Mouse (Mus musculus): Measurements from ENCODE around the gene Dnmt3l. TPM values are rescaled to one million over a fixed set of nuclear protein-coding genes. Genes with fewer than 3 reads are reported as not detected.
"Not testable (repeated sequence)": the region's sequence is repeated elsewhere in the genome, so short reads cannot be mapped to it uniquely, and the experiment has no call there.

The Dnmt3l gene
- polyA plus RNA-seq, 1 experiment from 2014 or later = 1.4 TPM

GRCm38 (mm10) chr10:78012661-78013495, 28.9 kb upstream of the Dnmt3l start:
- Histone ChIP-seq H3K9me3 (ENCODE audit: low read depth, low read length) (no peaks in the 10 kb centered on the region), H3K27ac (ENCODE audit: low read depth) (no peak overlapping the region), H3K4me1 (ENCODE audit: insufficient read depth) (peaks cover 7% of the 10 kb centered on the region), H3K4me3 (ENCODE audit: low read depth, low read length) (no peak overlapping the region), H3K9ac (no peak overlapping the region), H3K4me2 (no peak overlapping the region), H3K36me3 (ENCODE audit: insufficient read depth) (0 out of 2 replicates have a peak, but pooled peaks cover 1% of the 10 kb centered on the region), H3K27me3 (ENCODE audit: insufficient read depth, low read length) (no peaks in the 10 kb centered on the region)
- DNase-seq = no peak
- no peak for ATAC-seq (ENCODE audit: insufficient read depth)
- TF ChIP-seq CTCF (IDR thresholded peaks at IDR 0.05; ENCODE audit: low read depth) = no peak
- WGBS = 88% methylated on average over 18 of the region's 18 CpGs

DNA sequence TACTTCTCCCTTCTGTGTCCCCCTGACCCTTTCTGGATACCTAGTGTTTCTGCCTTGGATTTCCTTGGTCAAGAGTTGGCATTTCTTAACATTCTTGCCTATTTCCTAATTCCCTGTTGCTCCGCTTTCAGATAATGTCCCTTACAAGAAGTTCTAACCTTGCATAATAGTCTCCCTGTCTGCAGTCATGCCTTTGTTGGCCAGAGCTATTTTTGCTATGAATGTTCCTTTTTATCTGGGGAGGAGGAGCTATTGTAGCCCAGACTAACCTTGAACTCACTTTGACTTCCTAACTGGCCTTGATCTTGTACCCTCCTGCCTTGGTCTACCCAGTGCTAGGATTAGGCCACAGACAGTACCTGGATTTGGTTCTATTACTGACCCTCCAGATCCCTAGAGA, 26.3 kb upstream of the Dnmt3l start:
- no peaks in the 10 kb centered on the region for H3K27me3 ChIP-seq (ENCODE audit: insufficient read depth, low read length)
- H3K4me1 ChIP-seq (ENCODE audit: insufficient read depth) = no peaks in the 10 kb centered on the region
- ATAC-seq (ENCODE audit: insufficient read depth) (no peak), DNase-seq (no peak)
- H3K4me2 ChIP-seq = no peak overlapping the region
- TF ChIP-seq CTCF (IDR thresholded peaks at IDR 0.05; ENCODE audit: low read depth) = no peak
- no peak overlapping the region for H3K9ac ChIP-seq
- H3K36me3 ChIP-seq (ENCODE audit: insufficient read depth) = no peaks in the 10 kb centered on the region
- no peaks in the 10 kb centered on the region for H3K9me3 ChIP-seq (ENCODE audit: low read depth, low read length)
- 94% methylated on average over 1 of the region's 1 CpGs for WGBS
- no peak overlapping the region for H3K4me3 ChIP-seq (ENCODE audit: low read depth, low read length)
- H3K27ac ChIP-seq (ENCODE audit: low read depth) = no peak overlapping the region

GRCm38 (mm10) chr10:78016366-78016765, 25.4 kb upstream of the Dnmt3l start:
- ATAC-seq (ENCODE audit: insufficient read depth) = no peak

GRCm38 (mm10) chr10:78018797-78019203, 22.9 kb upstream of the Dnmt3l start:
- no peak overlapping the region for H3K27ac ChIP-seq (ENCODE audit: low read depth)
- no peak overlapping the region for H3K9ac ChIP-seq
- H3K4me3 ChIP-seq (ENCODE audit: low read depth, low read length) = no peak overlapping the region; the same call in 1 of the 2 replicates
- H3K36me3 ChIP-seq (ENCODE audit: insufficient read depth) = no peaks in the 10 kb centered on the region
- DNase-seq (peak; percentile 95), ATAC-seq (ENCODE audit: insufficient read depth) (peak; percentile 82)
- peak overlapping the region; percentile 48 for H3K4me2 ChIP-seq
- WGBS = 20% methylated on average over 19 of the region's 19 CpGs
- TF ChIP-seq CTCF (IDR thresholded peaks at IDR 0.05; ENCODE audit: low read depth) = peak; percentile 96
- H3K27me3 ChIP-seq (ENCODE audit: insufficient read depth, low read length) = no peaks in the 10 kb centered on the region
- H3K4me1 ChIP-seq (ENCODE audit: insufficient read depth) = no peaks in the 10 kb centered on the region
- H3K9me3 ChIP-seq (ENCODE audit: low read depth, low read length) = no peaks in the 10 kb centered on the region

More at GRCm38 (mm10) chr10:78016366-78016765, 25.4 kb upstream of the Dnmt3l start:
- Histone ChIP-seq H3K4me3 (ENCODE audit: low read depth, low read length) (no peak overlapping the region), H3K9me3 (ENCODE audit: low read depth, low read length) (no peaks in the 10 kb centered on the region), H3K9ac (no peak overlapping the region), H3K27me3 (ENCODE audit: insufficient read depth, low read length) (no peaks in the 10 kb centered on the region), H3K4me2 (no peak overlapping the region), H3K36me3 (ENCODE audit: insufficient read depth) (no peaks in the 10 kb centered on the region), H3K27ac (ENCODE audit: low read depth) (no peak overlapping the region), H3K4me1 (ENCODE audit: insufficient read depth) (no peaks in the 10 kb centered on the region)
- 59% methylated on average over 5 of the region's 5 CpGs for WGBS
- TF ChIP-seq CTCF (IDR thresholded peaks at IDR 0.05; ENCODE audit: low read depth) = no peak
- DNase-seq = no peak

DNA sequence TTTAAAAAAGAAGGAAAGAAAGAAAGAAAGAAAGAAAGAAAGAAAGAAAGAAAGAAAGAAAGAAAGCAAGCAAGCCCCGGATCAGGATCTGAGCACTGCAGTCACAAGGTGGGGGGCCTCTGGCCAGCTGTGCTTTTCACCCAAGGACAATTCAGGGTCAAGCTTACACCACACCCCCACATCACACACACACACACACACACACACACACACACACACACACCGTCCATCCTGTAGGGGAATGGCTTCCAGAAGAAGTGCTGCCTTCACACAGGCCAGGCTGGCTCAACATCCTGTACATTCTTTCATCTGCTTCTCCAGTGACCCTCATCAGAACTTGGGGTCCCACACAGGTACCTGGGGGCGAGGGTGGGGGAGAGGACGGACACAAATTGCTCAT, 22.5 kb upstream of the Dnmt3l start:
- no peak overlapping the region for H3K4me3 ChIP-seq (ENCODE audit: low read depth, low read length)
- H3K27ac ChIP-seq (ENCODE audit: low read depth) = no peak overlapping the region
- no peaks in the 10 kb centered on the region for H3K36me3 ChIP-seq (ENCODE audit: insufficient read depth)
- no peak for TF ChIP-seq CTCF (IDR thresholded peaks at IDR 0.05; ENCODE audit: low read depth)
- DNase-seq = no peak
- H3K9me3 ChIP-seq (ENCODE audit: low read depth, low read length) = no peaks in the 10 kb centered on the region
- 0 out of 2 replicates have a peak, but pooled peaks have one; percentile 28 for ATAC-seq (ENCODE audit: insufficient read depth)
- H3K9ac ChIP-seq = no peak overlapping the region
- 77% methylated on average over 4 of the region's 4 CpGs for WGBS
- no peaks in the 10 kb centered on the region for H3K4me1 ChIP-seq (ENCODE audit: insufficient read depth)
- no peaks in the 10 kb centered on the region for H3K27me3 ChIP-seq (ENCODE audit: insufficient read depth, low read length)
- no peak overlapping the region for H3K4me2 ChIP-seq

GRCm38 (mm10) chr10:78019984-78020383, 21.8 kb upstream of the Dnmt3l start:
- DNase-seq; H3K9me3 ChIP-seq (ENCODE audit: low read depth, low read length); H3K27me3 ChIP-seq (ENCODE audit: insufficient read depth, low read length); H3K27ac ChIP-seq (ENCODE audit: low read depth); H3K4me1 ChIP-seq (ENCODE audit: insufficient read depth); ATAC-seq (ENCODE audit: insufficient read depth); H3K36me3 ChIP-seq (ENCODE audit: insufficient read depth); H3K4me2 ChIP-seq; H3K9ac ChIP-seq; H3K4me3 ChIP-seq (ENCODE audit: low read depth, low read length): not testable (repeated sequence)
- 93% methylated on average over 6 of the region's 11 CpGs for whole genome bisulfite sequencing

GRCm38 (mm10) chr10:78025453-78025852, 16.3 kb upstream of the Dnmt3l start:
- H3K27ac ChIP-seq (ENCODE audit: low read depth); H3K27me3 ChIP-seq (ENCODE audit: insufficient read depth, low read length); H3K4me3 ChIP-seq (ENCODE audit: low read depth, low read length); H3K4me1 ChIP-seq (ENCODE audit: insufficient read depth); ATAC-seq (ENCODE audit: insufficient read depth); H3K9ac ChIP-seq; H3K4me2 ChIP-seq; H3K9me3 ChIP-seq (ENCODE audit: low read depth, low read length); H3K36me3 ChIP-seq (ENCODE audit: insufficient read depth): not testable (repeated sequence)
- TF ChIP-seq CTCF (IDR thresholded peaks at IDR 0.05; ENCODE audit: low read depth) = peak; percentile 42
- WGBS = 75% methylated on average over 6 of the region's 8 CpGs
- DNase-seq = peak; percentile 40

Data from lung, embryonic 14.5 days (tissue).